Mouse (Mus musculus): ENCODE measurements at regions not wholly inside any gene's neighbourhood (a gene's known extent, or its start where the extent isn't known, plus 50 kb on each side); places are given as distances from the start of the nearest gene placed in this dataset.

GRCm38 (mm10) chr13:47951043-47951442 lies 310.0 kb upstream of the Id4 start:
- TF ChIP-seq CTCF (IDR thresholded peaks at IDR 0.05; ENCODE audit: extremely low read depth, insufficient read length, insufficient replicate concordance, low read depth, low read length) (no peak), POLR2A (IDR thresholded peaks at IDR 0.05; ENCODE audit: low read depth, low read length) (no peak)

All from small intestine, adult 2 months (tissue).